Mouse (Mus musculus): ENCODE measurements around the gene Lad1. TPM values are rescaled to one million over a fixed set of nuclear protein-coding genes. Genes with fewer than 3 reads are reported as not detected.
A peak's percentile ranks its signal among the peaks of the same experiment; 100 is the strongest.

The Lad1 gene
- polyA plus RNA-seq, 1 experiment = 1.6 TPM

DNA sequence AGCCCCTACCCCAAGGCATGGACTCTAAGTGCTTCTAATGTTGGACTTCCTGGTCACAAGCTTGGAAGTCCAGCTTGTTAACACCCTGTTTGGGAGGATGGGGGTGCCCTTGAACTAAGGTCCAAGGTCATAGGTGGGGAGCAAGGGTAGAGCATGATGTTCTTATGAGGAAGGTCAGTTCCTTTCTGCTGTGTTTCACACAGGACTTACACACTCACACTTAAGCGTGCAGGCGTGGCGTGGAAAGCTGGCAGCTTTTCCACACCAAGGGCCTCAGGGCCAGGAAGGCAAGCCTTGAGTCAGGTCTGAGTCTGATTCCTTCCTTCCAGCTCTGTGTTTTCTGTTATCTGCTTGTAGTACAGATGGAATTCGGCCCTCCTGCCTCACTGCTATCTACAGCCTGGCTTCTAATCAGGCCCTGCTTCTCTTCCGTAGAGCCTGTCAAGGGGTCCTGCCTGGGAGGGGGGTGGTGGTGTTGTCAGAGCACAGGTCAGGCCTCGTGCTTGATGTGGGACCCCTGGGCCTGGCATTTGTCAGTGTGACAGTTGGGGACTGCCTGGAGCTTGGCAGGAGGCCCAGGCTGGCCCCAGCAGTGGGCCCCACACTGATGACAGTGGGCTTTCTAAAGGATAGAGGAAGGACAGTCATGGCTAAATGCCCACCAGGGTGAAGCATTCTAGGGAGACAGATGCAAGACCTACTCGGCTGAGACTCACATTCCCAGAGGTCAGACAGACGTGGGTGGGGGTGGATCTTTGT, 18.0 kb upstream of the Lad1 start:
- no peak for DNase-seq (ENCODE audit: extremely low spot score in 1 of 2, low spot score in 1 of 2)

DNA sequence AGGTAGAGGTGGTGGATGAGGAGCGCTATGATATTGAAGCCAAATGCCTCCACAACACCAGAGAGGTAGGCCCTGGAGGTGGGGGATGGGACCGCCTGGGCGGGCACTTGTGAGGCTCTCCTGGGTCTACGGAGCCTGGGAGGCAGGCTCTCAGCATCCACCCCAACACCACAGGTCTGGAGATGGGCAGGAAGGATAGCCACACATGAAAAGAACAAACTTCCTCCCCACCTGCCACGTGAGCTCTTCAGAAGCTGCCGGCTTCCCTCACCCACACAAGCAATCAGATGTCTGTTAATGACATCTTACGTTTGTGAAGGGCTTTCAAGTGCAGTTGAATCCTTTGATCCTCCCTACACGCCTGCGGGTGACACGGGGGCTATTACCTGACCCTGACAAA, 10.9 kb upstream of the Lad1 start:
- DNase-seq (ENCODE audit: extremely low spot score in 1 of 2, low spot score in 1 of 2) = no peak

- no peak for DNase-seq (ENCODE audit: extremely low spot score in 1 of 2, low spot score in 1 of 2)
Measured at GRCm38 (mm10) chr1:135810180-135810579, 8.2 kb upstream of the Lad1 start.

GRCm38 (mm10) chr1:135811016-135811646, 7.3 kb upstream of the Lad1 start:
- DNase-seq (ENCODE audit: extremely low spot score in 1 of 2, low spot score in 1 of 2) = peak; percentile 40 to 90

DNA sequence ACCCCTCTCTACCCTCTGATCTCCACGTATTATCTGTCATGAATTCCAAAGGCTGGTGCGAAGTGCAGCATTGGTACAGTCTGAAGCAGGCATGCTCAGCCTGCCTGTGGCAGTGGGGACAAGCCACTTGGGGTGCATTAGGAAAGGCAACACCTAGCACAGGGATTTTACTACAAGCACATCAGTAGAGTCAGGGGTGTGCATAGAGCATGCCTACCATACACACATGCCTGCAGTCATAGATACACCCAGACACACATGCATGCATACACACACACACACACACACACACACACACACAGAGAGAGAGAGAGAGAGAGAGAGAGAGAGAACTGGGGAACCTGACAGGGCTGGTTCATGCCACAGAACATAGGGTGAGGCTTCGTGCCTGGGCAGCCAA, 6.2 kb upstream of the Lad1 start:
- no peak for DNase-seq (ENCODE audit: extremely low spot score in 1 of 2, low spot score in 1 of 2)

DNA sequence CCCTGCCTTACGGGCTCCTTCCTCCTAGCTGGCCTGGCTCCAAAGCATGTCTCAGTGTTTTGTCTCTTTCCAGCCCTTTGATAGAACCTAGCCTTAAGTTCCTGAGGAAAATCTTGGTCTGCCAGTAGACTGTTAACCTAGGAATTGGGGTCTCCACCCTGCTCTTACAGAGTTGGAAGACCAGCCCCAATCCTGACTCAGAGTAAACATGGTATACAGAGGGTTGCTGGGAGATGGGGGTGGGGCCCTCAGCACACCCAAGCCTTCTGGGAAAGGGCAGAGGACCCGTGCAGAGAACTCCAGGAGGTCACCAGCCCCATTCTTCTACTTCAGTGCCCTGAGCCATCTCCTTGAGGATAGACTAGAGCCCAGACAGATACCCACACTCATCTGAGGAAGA, 5.8 kb upstream of the Lad1 start:
- no peak for DNase-seq (ENCODE audit: extremely low spot score in 1 of 2, low spot score in 1 of 2)

DNA sequence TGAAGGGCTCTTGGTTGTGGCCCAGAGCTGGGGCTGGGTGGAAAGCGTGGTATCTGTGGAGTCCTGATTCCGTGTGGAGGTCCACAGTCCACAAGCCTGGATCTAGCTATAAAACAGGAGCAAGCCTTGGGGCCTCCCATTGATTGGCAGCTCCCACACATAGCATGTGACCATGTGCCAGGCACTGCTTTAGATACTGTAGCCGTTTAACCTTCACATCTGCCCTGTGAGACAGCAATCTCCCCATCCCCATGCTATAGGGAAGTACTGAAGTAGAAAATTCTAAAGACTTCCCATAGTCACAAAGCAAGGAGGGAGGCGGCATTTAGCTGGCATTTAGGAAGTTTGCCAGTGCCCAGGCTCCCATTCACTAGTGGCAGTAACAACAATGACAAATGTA, 5.3 kb upstream of the Lad1 start:
- no peak for DNase-seq (ENCODE audit: extremely low spot score in 1 of 2, low spot score in 1 of 2)

DNA sequence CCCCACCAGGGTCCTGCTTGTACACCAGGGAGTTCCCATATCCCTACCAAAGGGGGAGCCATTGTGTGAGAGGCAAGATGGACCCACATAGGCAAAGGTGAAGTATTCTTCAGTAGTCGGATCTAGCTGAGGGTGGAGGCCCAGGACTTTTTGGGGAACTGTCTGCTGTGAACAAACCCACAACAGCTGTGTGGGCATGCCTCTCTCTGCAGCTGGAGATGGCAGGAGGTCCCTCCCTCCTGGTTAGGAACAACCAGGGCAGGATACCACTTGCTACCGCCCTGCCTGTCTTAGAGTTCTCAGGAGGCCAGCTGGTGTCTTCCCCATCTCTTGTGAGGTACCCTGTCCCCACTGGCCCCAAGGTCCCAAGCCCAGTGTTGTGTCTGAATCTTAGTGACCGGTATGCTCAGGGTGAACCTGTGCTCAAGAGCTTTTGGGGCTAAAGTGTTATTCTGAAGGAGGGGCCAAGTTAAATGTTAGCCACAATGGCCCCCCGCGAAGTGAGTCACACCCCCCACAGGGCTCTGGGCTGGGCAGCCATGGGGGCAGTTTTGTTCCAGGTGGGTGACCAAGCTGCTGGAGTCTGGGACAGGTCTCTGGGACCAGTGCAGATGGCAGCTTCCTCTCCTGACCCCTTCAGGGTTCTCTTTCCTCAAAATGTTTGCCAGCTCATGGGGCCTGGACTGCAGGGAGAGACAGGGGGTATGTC, 4.6 kb upstream of the Lad1 start:
- DNase-seq (ENCODE audit: extremely low spot score in 1 of 2, low spot score in 1 of 2) = no peak

DNA sequence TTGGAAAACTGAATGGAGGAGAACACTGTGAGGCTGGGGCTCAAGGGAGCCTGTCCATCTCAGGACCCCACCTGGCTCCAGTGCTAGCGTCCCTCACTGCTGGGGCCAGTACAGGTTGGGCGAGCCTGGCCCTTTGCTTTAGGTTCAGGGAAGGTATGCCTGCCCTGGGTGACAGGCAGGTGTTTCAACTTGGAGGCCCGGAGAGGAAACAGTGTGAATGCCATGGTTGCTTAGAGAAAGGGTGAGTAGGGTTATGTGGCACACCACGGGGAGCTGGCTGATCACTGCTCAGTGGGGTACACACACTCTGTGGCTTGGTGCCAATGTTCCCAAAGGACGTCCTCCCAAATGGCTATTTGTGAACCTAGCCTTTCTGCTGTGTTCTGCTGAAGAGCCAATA, 3.9 kb upstream of the Lad1 start:
- no peak for DNase-seq (ENCODE audit: extremely low spot score in 1 of 2, low spot score in 1 of 2)

GRCm38 (mm10) chr1:135817595-135817994, 803 bp upstream of the Lad1 start:
- DNase-seq (ENCODE audit: extremely low spot score in 1 of 2, low spot score in 1 of 2) = no peak

DNA sequence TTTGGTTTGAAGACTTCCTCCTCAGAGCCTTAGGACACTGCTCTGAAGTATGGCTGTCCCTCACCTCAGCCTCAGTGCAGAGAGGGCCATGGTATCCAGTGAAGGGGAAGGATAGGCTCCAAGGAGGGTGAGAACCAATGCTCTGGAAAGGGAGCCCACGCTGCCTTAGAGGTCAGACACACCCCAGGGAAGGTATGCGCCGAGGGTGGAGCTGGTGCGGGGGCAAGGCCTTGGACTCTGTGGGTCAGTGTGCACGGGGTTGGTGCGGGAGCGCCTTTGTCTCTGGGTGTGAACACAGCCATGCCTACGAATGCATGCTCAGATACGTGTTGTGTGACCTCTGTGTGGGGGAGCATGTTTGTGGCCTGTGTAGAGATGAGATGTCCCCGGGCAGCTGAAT, 1.7 kb downstream of the Lad1 start:
- DNase-seq (ENCODE audit: extremely low spot score in 1 of 2, low spot score in 1 of 2) = no peak

GRCm38 (mm10) chr1:135820736-135821364, 2.5 kb downstream of the Lad1 start:
- no peak for DNase-seq (ENCODE audit: extremely low spot score in 1 of 2, low spot score in 1 of 2)

- DNase-seq (ENCODE audit: extremely low spot score in 1 of 2, low spot score in 1 of 2) = no peak
Measured at GRCm38 (mm10) chr1:135821780-135822179, 3.4 kb downstream of the Lad1 start.

DNA sequence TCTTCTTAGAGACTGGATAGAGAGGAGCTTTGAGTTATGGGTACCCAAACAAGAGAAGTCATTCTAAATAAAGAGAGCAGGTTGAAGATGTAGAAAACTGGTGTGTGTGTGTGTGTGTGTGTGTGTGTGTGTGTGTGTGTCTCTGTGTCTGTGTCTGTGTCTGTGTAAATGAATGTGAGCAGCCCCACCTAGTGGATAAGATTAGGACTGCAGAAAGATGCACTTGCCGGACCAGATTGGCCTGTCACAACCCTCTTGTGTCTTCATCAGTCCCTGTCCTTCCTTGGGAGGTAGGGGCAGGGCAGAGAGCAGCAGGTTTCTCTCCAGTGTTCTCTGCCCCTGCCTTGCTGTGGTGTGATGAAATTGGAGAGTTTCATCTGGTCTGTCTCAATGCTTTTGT, 10.5 kb downstream of the Lad1 start:
- DNase-seq (ENCODE audit: extremely low spot score in 1 of 2, low spot score in 1 of 2) = peak in 1 of 2 experiments; percentile 69

GRCm38 (mm10) chr1:135834206-135834859, 15.9 kb downstream of the Lad1 start:
- no peak for DNase-seq (ENCODE audit: extremely low spot score in 1 of 2, low spot score in 1 of 2)

DNA sequence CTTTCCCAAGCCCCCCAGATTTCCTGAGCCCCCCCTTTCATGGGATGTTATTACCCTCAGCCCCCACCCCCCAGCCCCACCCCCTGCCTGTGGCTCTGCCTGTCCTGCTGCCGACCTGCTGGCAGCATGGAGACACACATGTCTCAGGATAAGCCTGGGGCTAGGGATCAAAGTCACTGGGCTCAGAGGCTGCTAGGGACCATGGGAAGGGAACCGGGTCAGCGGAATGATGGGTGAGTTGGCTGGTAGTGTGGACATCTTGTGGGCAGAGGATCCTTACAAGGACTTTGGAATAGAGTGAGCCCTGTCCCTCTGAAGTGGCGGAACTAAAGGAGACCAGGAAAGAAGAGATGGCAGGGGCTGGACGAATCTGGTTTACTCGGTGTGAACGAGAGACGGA, 16.6 kb downstream of the Lad1 start:
- DNase-seq (ENCODE audit: extremely low spot score in 1 of 2, low spot score in 1 of 2) = no peak

GRCm38 (mm10) chr1:135835716-135836483, 17.5 kb downstream of the Lad1 start, which contains the start of gene Tnnt2:
Gene Tnnt2 (plus strand): TSS chr1:135836354.
- DNase-seq (ENCODE audit: extremely low spot score in 1 of 2, low spot score in 1 of 2) = no peak

GRCm38 (mm10) chr1:135838626-135839025, 20.2 kb downstream of the Lad1 start:
- no peak for DNase-seq (ENCODE audit: extremely low spot score in 1 of 2, low spot score in 1 of 2)

- no peak for DNase-seq (ENCODE audit: extremely low spot score in 1 of 2, low spot score in 1 of 2)
Measured at GRCm38 (mm10) chr1:135839065-135839464, 20.7 kb downstream of the Lad1 start.

All from frontal cortex, adult 2 months (tissue).